Mouse (Mus musculus) urinary bladder, postnatal 36 days (tissue): ENCODE measurements around the gene Gm20905.
"Not testable (repeated sequence)": the region's sequence is repeated elsewhere in the genome, so short reads cannot be mapped to it uniquely, and the experiment has no call there.

Experiments
- DNase-seq, 2 experiments: peaks; one replicate each; pipeline ENCODE4 v3.0.0; 2022; ENCODE audit warnings: low spot score in 2 of 2, mixed read lengths in 1 of 2

Gene Gm20905

DNA sequence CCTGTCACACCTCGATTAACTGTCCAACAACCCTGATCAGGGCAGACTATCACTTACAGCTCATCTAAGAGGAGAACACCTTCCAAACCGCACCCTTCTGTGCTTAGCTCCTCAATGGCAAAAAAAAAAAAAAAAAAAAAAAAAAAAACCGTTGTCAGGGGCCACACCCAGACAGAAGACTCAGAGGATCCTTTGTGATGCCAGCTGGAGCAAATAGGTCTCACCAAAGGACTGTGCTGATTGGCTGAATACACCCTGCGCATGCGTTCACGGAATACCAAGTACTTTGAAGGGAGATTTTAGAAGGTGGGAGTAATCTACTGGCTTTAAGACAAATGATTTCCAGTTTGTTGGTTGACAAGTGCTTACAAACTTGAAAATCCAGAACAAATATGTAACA lies at the start of gene Gm20905:
Gm20905 (minus strand) TSS at position 101 of the 400 bp plus-strand sequence.
- DNase-seq = not testable (repeated sequence)
